Mouse (Mus musculus) heart, postnatal 0 days (tissue): Measurements from ENCODE around the gene Myb.

Experiments used
- CTCF ChIP-seq: IDR thresholded peaks from 2 replicates; pipeline ENCODE4 v1.5.1; 2016; ENCODE audit warnings: antibody characterized with exemption, control low read depth, low read depth
- EP300 ChIP-seq: IDR thresholded peaks from 2 replicates; pipeline ENCODE4 v1.6.1; 2016; ENCODE audit warnings: antibody characterized with exemption, low read depth

DNA sequence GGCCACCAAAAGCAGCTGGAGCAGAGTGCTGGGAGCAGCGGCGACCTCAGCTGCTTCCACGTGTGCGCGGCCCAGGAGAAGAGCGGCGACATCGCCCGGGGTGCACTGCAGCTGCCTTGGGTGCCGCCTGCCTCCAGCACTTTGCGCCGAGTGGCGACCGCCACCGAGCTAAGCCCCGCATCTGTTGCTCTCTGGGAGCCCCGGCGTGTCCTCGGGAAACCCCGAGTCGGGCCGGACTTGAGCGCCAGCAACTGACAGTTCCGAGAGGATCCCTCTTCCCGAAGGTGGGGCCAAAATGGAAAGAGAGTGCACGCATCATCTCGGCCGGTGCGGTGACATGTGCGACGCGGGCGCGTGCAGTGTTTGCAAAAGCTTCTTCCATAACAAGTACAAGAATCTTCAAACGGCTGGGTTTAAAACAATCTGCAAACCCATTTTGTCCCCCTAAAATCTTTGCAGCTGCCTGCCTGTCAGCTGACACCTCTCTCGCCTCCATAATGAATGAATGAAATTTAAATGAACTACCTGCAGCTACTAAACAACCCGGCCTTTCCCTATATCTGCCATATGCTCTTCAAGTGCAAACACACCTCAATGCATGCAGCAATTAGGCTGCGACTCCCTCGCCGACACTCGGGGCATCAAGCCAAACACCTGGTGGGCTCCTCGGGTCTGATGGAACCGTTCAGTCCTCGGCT lies 938 bp downstream of the Myb start:
- TF ChIP-seq CTCF (no peak), EP300 (no peak)
